Mouse (Mus musculus) embryonic fibroblast, embryonic 13.5 days (primary cell): ENCODE results near the gene Kcnj6.

ENCODE experiments used
- CTCF ChIP-seq: IDR thresholded peaks from 2 replicates; pipeline ENCODE4 v1.5.1; 2011; ENCODE audit warnings: mild to moderate bottlenecking, control low read depth, low read length, moderate library complexity, borderline replicate concordance; ENCODE audit not compliant: insufficient read depth
- POLR2A ChIP-seq: IDR thresholded peaks from 2 replicates; pipeline ENCODE4 v1.6.1; 2011; ENCODE audit warnings: low read depth, mild to moderate bottlenecking, control low read depth, low read length, moderate library complexity

DNA sequence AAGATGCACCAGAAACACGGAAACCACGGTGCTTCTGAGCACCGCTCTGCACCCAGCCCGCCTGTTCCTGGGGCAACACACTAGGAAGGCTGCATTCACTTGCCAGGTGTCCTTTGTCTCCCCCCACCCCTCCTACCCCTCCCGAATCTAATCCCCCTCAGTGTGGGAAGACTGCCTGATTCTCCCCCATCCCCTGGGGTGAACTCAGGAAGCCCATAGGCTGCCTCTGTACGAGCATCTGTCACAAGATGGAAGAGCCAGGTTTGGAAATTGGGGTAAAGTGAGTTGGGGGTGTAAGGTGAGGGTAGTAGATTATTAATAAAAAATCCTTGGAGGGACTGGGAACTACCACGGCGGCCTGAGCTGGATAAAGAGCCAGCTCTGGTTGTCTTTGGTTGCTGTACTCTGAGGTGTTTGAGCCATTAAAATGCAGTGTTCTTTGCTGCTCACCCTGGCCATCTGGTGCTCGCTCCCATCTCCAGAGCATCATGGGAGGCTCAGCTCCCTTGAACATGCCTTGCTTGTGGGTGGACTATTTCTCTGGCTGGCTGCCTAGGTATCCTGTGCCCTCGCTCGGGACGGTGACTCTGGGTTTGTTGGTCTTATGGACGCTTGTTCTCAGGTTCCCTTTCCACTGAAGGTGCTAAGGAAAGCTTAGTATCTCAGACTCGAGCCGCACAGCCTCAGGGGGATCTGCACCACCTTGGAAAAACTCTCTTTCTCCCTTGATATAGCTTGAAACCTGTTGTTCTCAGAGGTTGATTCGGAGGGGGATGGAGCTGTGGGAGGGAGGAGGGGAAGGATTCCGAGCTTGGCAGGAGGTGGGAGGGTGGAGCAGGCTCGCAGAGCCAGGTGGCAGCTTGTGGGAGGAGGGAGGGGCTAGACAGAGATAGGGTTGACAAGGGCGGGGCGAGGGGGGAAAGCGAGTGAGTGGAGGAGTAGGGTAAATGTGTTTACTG, 65.9 kb downstream of the Kcnj6 start:
- no peak for TF ChIP-seq POLR2A
- no peak for TF ChIP-seq CTCF
